Mouse (Mus musculus): ENCODE measurements around the gene Atp2b2.

Gene Atp2b2

DNA sequence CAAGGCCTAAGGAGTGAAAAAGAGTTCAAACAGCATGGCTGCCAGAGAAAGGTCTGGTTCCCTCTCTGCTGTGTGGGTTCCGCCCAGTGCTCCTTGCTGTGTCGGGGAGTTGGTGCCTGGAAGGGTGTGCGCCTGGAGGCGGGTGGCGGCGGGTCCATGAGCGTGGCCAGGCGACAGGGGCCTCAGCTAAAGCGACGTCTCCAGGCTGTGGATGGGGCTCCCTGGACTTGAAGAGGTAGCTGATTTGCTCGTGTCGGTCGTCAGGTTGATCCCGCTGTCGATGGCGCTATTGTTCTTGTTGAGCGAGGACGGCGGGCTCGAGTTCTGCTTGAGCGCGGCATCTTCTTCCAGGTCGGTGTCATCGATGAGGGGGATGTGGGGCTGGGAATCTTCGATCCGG lies 294.1 kb downstream of the Atp2b2 start:
- Histone ChIP-seq H3K27me3 (ENCODE audit: control insufficient read depth, insufficient read depth, low read length, poor library complexity, severe bottlenecking) (no peaks in the 10 kb centered on the region), H3K36me3 (ENCODE audit: control insufficient read depth, insufficient read depth, low read length, poor library complexity, severe bottlenecking) (no peaks in the 10 kb centered on the region)
- no peak for DNase-seq (ENCODE audit: low read depth, low spot score)

DNA sequence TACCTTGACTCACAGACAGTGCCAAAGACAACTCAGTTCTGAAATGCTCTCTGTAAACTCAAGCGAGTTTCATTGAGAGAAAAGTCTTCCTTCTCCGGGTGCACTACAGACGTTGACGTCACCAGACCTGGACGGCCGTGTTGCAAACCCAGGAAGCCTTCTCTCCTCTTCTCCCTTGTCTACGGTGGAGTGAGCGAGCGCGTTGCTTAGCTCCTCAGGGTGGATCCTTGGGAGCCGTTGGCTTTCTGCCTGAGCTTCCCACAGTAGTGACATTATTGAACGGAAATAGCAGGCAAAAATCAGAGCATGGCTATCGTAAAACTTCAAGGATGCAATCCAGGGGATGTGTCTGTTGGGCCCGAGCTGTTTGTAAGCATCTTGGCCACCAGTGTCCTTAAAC lies 295.1 kb downstream of the Atp2b2 start:
- no peaks in the 10 kb centered on the region for H3K27me3 ChIP-seq (ENCODE audit: control insufficient read depth, insufficient read depth, low read length, poor library complexity, severe bottlenecking)
- no peak for DNase-seq (ENCODE audit: low read depth, low spot score)
- H3K36me3 ChIP-seq (ENCODE audit: control insufficient read depth, insufficient read depth, low read length, poor library complexity, severe bottlenecking) = no peaks in the 10 kb centered on the region

DNA sequence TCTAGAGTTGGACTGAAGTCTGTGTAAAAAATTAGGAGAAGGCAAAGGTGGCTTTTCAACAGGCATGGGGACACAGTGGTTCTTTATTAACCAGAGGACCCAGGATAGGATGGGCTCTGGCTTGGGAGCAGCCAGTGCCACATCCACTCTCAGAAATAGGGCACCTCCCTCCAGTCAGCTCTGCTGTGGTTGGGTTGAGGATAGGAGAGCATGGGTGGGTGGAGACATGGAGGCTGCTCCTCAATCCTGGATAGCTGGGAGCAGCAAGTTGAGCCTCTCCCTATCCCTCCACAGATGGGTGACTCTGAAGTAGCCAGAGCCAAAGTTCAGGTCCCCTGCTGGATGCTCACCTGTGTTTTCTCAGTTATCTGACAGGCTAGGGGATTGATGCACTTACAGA lies 297.3 kb downstream of the Atp2b2 start:
- no peak for DNase-seq (ENCODE audit: low read depth, low spot score)
- H3K27me3 ChIP-seq (ENCODE audit: control insufficient read depth, insufficient read depth, low read length, poor library complexity, severe bottlenecking) = no peaks in the 10 kb centered on the region
- H3K36me3 ChIP-seq (ENCODE audit: control insufficient read depth, insufficient read depth, low read length, poor library complexity, severe bottlenecking) = no peaks in the 10 kb centered on the region

DNA sequence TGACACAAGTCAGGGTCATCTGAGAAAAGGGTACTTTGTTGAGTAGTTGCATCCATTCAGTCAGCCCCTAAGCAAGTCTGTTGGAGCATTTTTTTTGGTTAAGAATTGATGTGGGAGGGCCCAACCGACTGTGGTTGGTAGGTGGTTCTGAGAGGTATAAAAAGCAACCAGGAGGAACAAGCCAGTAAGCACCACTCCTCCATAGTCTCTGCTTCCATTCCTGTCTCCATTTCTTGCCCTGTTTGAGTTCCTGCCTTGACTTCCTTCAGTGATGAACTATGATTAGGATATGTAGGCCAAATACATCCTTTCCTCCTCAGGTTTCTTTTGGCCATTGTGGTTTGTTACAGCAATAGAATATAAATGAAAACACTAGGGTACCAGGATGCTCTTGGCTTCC lies 299.3 kb downstream of the Atp2b2 start:
- Histone ChIP-seq H3K36me3 (ENCODE audit: control insufficient read depth, insufficient read depth, low read length, poor library complexity, severe bottlenecking) (no peaks in the 10 kb centered on the region), H3K27me3 (ENCODE audit: control insufficient read depth, insufficient read depth, low read length, poor library complexity, severe bottlenecking) (no peaks in the 10 kb centered on the region)
- DNase-seq (ENCODE audit: low read depth, low spot score) = no peak

DNA sequence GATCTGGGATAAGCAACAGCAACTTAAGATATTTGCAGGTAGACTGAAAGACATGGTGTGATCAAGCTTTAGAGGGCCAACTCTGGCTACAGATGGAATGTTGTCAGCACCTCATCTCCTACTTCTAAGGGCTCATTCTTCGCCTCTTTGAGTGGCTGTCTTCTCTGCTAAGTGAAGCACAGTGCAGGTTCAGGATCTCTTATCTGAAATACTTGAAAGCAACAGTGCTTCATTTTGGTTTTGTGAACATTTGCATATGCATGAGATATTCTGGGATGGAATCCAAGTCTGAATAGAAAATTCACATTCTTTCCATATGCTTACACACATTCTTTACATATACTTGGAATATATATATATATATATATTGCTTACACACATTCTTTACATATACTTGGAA lies 300.1 kb downstream of the Atp2b2 start:
- no peaks in the 10 kb centered on the region for H3K27me3 ChIP-seq (ENCODE audit: control insufficient read depth, insufficient read depth, low read length, poor library complexity, severe bottlenecking)
- DNase-seq (ENCODE audit: low read depth, low spot score) = no peak
- H3K36me3 ChIP-seq (ENCODE audit: control insufficient read depth, insufficient read depth, low read length, poor library complexity, severe bottlenecking) = no peaks in the 10 kb centered on the region

DNA sequence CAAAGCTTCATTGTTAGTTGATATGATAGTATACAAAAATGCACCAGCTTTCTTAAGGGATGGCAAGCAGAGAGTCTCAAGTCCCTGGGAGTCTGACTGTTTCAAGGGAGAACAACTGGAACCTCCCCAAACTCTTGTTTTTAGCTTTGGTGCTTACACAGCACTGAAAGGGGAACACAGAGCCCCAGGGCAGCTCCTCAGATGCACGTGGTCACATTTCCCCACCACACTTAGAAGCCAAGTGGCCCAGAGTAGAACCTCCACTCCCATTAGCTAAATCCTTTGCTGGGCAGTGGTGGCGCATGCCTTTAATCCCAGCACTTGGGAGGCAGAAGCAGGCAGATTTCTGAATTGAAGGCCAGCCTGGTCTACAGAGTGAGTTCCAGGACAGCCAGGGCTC lies 301.0 kb downstream of the Atp2b2 start:
- no peaks in the 10 kb centered on the region for H3K27me3 ChIP-seq (ENCODE audit: control insufficient read depth, insufficient read depth, low read length, poor library complexity, severe bottlenecking)
- no peak for DNase-seq (ENCODE audit: low read depth, low spot score)

DNA sequence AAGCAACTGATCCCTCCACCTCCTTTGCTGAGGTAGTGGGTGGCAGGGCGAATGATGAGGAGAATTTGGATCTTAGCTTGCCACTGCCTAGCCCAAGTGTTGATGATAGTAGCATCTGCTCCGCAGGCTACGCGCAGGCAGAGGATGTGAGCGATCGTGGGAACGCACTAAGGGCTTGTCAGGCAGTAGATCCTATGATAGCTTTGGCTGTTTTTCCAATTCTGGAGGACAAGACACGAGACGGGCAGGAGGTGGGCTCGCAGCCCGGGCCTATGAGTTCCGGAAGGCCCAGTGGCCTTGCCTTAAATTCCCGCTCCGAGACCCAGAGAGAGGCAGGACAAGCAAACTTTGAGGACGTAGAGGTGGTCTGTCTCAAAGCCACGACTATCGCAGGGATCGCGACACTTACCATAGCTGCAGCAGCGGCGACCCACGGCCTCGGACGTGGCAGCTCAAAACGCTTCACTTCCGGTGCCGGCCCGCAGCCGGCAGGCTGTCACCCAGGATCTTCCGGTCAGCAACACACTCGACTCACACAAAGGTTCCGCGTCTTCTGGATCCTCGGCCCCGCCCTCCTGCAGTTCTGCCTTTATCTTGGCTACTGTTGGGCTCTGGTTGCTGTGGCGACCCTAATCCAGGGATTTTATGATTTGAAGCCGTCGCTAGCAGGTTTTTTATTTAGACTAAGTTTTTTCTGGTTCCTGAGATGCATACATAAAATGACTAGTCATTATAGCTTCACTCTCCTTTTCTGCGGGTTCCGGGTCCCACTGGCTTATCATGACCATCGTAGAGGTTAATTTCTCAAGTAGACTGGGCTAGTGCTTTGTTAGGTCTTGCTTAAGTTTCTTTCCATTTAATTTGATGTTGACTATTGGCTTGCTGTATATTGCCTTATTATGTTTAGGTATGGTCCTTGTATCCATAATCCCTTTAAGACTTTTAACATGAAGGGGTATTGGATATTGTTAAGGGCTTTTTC lies 301.9 kb downstream of the Atp2b2 start, which contains the start of gene Sec13:
Sec13 (minus strand) TSS at position 508 of the 982 bp plus-strand sequence.
- no peaks in the 10 kb centered on the region for H3K27me3 ChIP-seq (ENCODE audit: control insufficient read depth, insufficient read depth, low read length, poor library complexity, severe bottlenecking)
- peaks cover 2% of the 10 kb centered on the region for H3K36me3 ChIP-seq (ENCODE audit: control insufficient read depth, insufficient read depth, low read length, poor library complexity, severe bottlenecking)
- DNase-seq (ENCODE audit: low read depth, low spot score) = peak; percentile 89

More for the DNA sequence above, 301.0 kb downstream of the Atp2b2 start:
- no peaks in the 10 kb centered on the region for H3K36me3 ChIP-seq (ENCODE audit: control insufficient read depth, insufficient read depth, low read length, poor library complexity, severe bottlenecking)

DNA sequence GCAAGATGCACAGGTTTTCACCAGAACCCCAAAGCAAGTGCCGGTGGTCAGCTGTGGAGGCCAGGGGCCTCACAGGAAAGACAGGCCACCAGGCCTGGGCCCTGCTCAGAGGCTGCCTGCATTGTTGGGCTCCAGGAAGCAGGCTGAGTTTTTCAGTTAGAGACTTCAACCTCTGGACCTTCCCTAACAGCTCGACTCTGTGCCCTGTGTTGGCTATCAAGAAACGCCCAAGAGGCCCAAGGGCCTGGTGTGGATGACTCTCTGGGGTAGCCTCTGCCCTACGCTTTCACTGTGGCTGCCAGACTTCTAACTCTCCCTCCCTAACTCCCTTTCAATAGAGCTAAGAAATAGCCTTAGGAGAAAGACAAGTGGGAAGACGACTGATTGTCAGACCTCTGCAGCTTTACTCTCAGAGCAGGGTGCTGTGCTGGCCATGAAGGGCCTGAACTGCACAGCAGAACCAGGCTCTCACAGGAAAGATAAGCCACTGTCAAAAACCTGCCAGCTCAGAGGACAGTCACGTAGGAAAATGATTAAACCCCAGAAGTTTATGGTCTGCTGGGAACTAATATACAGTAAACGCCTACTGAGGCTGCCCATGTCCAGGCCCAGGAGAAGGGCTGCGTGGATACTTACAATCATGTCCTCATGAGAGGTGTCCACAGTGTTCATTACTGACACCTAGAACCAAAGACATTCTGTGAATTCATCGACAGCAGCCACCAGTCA lies 304.9 kb downstream of the Atp2b2 start:
- DNase-seq (ENCODE audit: low read depth, low spot score) = no peak
- no peaks in the 10 kb centered on the region for H3K27me3 ChIP-seq (ENCODE audit: control insufficient read depth, insufficient read depth, low read length, poor library complexity, severe bottlenecking)

DNA sequence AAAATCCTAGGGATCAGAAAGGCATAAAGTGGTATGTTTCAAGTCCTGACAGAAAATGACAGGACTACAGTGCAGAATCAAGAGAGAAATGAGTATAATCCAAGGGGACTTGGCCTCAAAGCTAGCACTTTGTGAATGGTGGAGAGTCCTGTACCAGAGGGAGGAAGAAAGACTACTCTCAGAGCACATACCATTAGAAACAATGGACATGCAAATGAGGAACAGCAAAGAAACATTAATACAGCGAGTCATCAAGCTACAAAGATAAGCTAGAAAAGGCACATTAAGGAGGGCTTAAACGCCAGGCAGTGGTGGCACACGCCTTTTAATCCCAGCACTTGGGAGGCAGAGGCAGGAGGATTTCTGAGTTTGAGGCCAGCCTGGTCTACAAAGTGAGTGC lies 311.1 kb downstream of the Atp2b2 start:
- H3K36me3 ChIP-seq (ENCODE audit: control insufficient read depth, insufficient read depth, low read length, poor library complexity, severe bottlenecking) = peaks cover 27% of the 10 kb centered on the region
- H3K27me3 ChIP-seq (ENCODE audit: control insufficient read depth, insufficient read depth, low read length, poor library complexity, severe bottlenecking) = no peaks in the 10 kb centered on the region
- no peak for DNase-seq (ENCODE audit: low read depth, low spot score)

More for the DNA sequence above, 304.9 kb downstream of the Atp2b2 start:
- H3K36me3 ChIP-seq (ENCODE audit: control insufficient read depth, insufficient read depth, low read length, poor library complexity, severe bottlenecking) = peaks cover 8% of the 10 kb centered on the region

DNA sequence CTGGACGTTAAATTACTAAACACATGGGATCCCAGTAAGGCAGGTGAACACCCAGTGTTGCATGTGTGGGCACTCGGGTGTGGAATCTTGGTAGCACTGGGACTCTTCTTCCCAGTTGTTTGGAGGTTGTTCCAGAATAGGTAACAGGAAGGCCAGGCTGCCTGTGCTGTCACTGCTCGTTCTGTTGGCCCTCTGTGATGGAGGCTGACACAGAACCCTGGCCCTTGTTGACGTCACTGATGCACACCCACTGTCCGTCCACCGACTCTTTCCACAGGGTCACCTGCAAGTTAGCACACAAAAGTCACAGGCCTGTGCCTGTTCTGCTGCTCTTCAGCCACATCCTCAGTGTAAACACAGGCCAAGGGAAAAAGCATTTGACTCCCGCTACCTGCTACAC lies 314.2 kb downstream of the Atp2b2 start:
- Histone ChIP-seq H3K27me3 (ENCODE audit: control insufficient read depth, insufficient read depth, low read length, poor library complexity, severe bottlenecking) (no peaks in the 10 kb centered on the region), H3K36me3 (ENCODE audit: control insufficient read depth, insufficient read depth, low read length, poor library complexity, severe bottlenecking) (peaks cover 29% of the 10 kb centered on the region)

DNA sequence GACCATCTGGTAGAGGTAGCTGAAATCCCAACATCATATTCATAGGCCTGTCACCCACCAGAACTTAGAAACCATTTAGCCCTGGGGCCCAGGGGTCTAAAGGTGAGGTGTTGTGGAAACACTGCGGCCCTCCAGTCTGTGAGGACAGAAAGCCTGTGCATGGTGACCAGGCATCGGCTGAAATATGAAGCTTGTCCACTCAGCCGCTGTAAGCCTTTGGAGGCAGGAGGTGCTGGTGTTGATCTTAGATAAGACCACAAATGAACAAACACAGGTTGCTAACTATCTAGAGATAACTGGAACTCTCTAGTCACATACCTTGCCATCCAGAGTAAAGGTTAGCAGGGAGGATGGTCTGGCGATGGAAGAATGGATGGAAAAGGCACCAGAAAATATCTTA lies 321.4 kb downstream of the Atp2b2 start:
- Histone ChIP-seq H3K27me3 (ENCODE audit: control insufficient read depth, insufficient read depth, low read length, poor library complexity, severe bottlenecking) (no peaks in the 10 kb centered on the region), H3K36me3 (ENCODE audit: control insufficient read depth, insufficient read depth, low read length, poor library complexity, severe bottlenecking) (peaks cover 8% of the 10 kb centered on the region)
- DNase-seq (ENCODE audit: low read depth, low spot score) = no peak

More for the DNA sequence above, 314.2 kb downstream of the Atp2b2 start:
- DNase-seq (ENCODE audit: low read depth, low spot score) = no peak

DNA sequence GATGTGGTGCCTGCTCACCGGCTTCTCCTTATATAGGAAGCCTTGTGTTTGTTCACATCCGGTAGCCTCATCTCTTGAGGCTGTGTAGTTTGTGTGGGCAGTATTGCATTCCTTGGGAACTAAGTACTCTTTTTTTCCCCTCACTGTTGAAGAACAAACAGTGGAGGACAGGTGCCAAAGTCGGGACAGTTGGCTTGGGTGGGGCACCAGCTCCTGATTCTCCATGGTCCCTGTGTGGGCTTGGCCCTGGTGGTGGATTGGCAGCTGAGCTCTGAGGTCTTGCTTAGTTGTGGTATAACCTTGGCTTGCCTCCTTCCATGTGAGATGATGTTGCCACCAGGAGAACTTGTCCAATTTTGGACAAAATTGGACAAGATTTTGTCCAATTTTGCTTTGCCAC lies 322.5 kb downstream of the Atp2b2 start, which contains the start of gene Ghrl:
Ghrl (minus strand) TSS at position 3 of the 400 bp plus-strand sequence.
- H3K27me3 ChIP-seq (ENCODE audit: control insufficient read depth, insufficient read depth, low read length, poor library complexity, severe bottlenecking) = no peaks in the 10 kb centered on the region
- no peak for DNase-seq (ENCODE audit: low read depth, low spot score)

DNA sequence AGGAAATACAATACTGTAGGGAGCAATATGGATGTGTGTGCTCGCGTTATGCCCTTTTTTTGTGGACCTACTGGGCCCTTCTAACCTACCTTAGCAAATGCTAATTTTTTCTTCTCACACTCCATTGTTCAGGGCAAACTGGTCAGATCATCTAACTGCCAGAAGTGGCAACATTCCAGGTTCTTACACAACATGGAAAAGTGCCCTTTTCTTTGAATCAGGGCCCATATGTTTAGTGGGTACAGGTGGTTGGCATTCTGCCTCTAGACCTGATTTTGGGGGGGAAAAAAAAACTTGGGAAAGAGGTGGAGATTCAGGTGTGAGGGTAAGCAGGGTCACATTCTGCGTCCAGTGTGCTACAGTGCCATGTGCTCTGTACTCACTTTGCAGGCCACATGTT lies 324.9 kb downstream of the Atp2b2 start:
- H3K36me3 ChIP-seq (ENCODE audit: control insufficient read depth, insufficient read depth, low read length, poor library complexity, severe bottlenecking) = peaks cover 4% of the 10 kb centered on the region; the same call in 1 of the 2 replicates
- no peak for DNase-seq (ENCODE audit: low read depth, low spot score)

More for the DNA sequence above, 322.5 kb downstream of the Atp2b2 start, which contains the start of gene Ghrl:
- H3K36me3 ChIP-seq (ENCODE audit: control insufficient read depth, insufficient read depth, low read length, poor library complexity, severe bottlenecking) = peaks cover 5% of the 10 kb centered on the region; the same call in 1 of the 2 replicates

DNA sequence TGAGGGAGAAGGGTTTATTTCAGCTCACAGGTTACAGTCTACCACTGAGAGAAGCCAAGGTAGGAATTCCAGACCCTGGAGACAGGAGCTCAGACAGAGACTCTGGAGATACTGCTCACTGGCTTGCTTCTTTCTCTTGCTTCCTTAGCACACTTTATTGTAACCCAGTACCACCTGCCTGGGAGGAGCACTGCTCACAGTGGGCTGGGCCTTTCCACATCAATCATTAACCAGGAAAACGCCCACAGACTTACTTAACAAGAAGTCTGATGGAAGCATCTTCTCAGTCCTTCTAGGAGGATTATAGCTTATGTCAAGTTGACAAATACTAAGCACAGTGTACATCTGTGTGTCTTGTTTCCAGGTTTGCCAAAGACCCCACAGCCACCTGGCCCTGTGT lies 327.6 kb downstream of the Atp2b2 start:
- Histone ChIP-seq H3K27me3 (ENCODE audit: control insufficient read depth, insufficient read depth, low read length, poor library complexity, severe bottlenecking) (no peaks in the 10 kb centered on the region), H3K36me3 (ENCODE audit: control insufficient read depth, insufficient read depth, low read length, poor library complexity, severe bottlenecking) (peaks cover 18% of the 10 kb centered on the region)
- DNase-seq (ENCODE audit: low read depth, low spot score) = no peak

More for the DNA sequence above, 324.9 kb downstream of the Atp2b2 start:
- no peaks in the 10 kb centered on the region for H3K27me3 ChIP-seq (ENCODE audit: control insufficient read depth, insufficient read depth, low read length, poor library complexity, severe bottlenecking)

DNA sequence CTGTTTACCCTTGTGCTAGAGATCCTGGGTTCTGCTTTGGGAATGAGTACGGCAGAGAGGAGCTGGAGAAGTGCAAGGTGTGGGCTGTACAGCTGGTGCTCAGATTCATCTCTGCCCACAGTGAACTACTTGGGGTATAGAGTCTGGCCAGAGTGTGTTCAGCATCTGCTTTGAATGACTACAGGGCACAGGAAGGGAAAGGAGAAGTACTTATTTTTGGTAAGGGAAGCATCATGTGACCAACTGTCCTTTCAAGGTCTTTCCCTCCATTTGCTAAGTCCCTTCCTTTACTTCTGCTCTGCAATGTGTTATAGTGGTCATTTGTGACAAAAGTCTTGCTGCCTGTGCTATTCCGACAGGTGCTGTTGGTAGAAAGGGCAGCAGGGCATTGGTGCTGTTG lies 328.1 kb downstream of the Atp2b2 start:
- peak; percentile 60 for DNase-seq (ENCODE audit: low read depth, low spot score)

More for the DNA sequence above, 328.1 kb downstream of the Atp2b2 start:
- H3K27me3 ChIP-seq (ENCODE audit: control insufficient read depth, insufficient read depth, low read length, poor library complexity, severe bottlenecking) = no peaks in the 10 kb centered on the region
- peaks cover 20% of the 10 kb centered on the region for H3K36me3 ChIP-seq (ENCODE audit: control insufficient read depth, insufficient read depth, low read length, poor library complexity, severe bottlenecking)
